Comparison of ENCODE assay signal across 9 mouse cellular contexts in genomic region chr7:45632499-45632898, GRCm38 (mm10). TPM values are rescaled to one million over a fixed set of nuclear protein-coding genes. Genes with fewer than 3 reads are reported as not detected.
DNase-seq lines count a peak whose midpoint lies in the region; ATAC-seq and TF ChIP-seq lines count a peak whose summit lies in the region.
"Had no signal": no experiment of that assay in that cellular context is flagged by ENCODE, and none has a peak within 500 bp of the region (broad histone marks: within the 10 kb centered on the region; RNA-seq: fewer than 3 reads in every experiment).

No protein-coding gene starts in this region.

- peak overlapping the region; percentile 35 for H3K4me2 ChIP-seq in hindbrain, postnatal 0 days (ENCODE audit: low read depth, low read length)
- peak overlapping the region; percentile 36 for H3K4me2 ChIP-seq in midbrain, embryonic 11.5 days

- H3K9me3 ChIP-seq in ES-E14 (ENCODE audit: control insufficient read depth, insufficient read depth, low read depth, low read length): no peaks in the 10 kb centered on the region
- no peaks in the 10 kb centered on the region for H3K9me3 ChIP-seq in hindbrain, postnatal 0 days (ENCODE audit: low read length)
- H3K9me3 ChIP-seq in midbrain, embryonic 11.5 days (ENCODE audit: control insufficient read depth, low read length): no peaks in the 10 kb centered on the region

- no peaks in the 10 kb centered on the region for H3K27me3 ChIP-seq in hindbrain, postnatal 0 days (ENCODE audit: insufficient read depth, low read length)
- H3K27me3 ChIP-seq in midbrain, embryonic 11.5 days (ENCODE audit: control insufficient read depth, insufficient read depth, low read length): peaks cover 19% of the 10 kb centered on the region

- no peak for TF ChIP-seq POLR2A in embryonic fibroblast, embryonic 13.5 days (IDR thresholded peaks at IDR 0.05; ENCODE audit: low read depth, low read length)

- 23% methylated on average over 35 of the region's 35 CpGs for whole genome bisulfite sequencing in hindbrain, postnatal 0 days
- 12% methylated on average over 35 of the region's 35 CpGs for WGBS in midbrain, embryonic 11.5 days

- peak; percentile 57 for DNase-seq in adrenal gland, postnatal 10 days
- no peak for DNase-seq in adrenal gland, adult 8-10 months
- no peak for DNase-seq in ES-E14 (ENCODE audit: low read depth, low spot score)
- DNase-seq in hindbrain, postnatal 0 days (ENCODE audit: low spot score): peak; percentile 59
- DNase-seq in midbrain, embryonic 11.5 days (ENCODE audit: low spot score, missing footprints): peak; percentile 84
- no peak for DNase-seq in natural killer cell, adult 2 months (ENCODE audit: low spot score in 2 of 2)

- in situ Hi-C loops in ES-E14 (cut with MboI; ENCODE audit: low sequenced_read_pairs in 2 of 2, unreplicated experiment in 2 of 2): no loop called here

- no peak overlapping the region for H3K27ac ChIP-seq in ES-E14 (ENCODE audit: insufficient read depth, low read depth, low read length, poor library complexity, severe bottlenecking)
- H3K27ac ChIP-seq in embryonic fibroblast, embryonic 13.5 days (ENCODE audit: insufficient read depth, low read length): no peak overlapping the region
- no peak overlapping the region for H3K27ac ChIP-seq in hindbrain, postnatal 0 days
- H3K27ac ChIP-seq in midbrain, embryonic 11.5 days (ENCODE audit: low read depth, low read length): no peak overlapping the region
- H3K27ac ChIP-seq: macrophage had no signal

- H3K36me3 ChIP-seq in ES-E14 (ENCODE audit: control insufficient read depth, insufficient read depth, low read length, poor library complexity, severe bottlenecking): no peaks in the 10 kb centered on the region; the same call in 1 of the 2 replicates
- no peaks in the 10 kb centered on the region for H3K36me3 ChIP-seq in hindbrain, postnatal 0 days (ENCODE audit: insufficient read depth, low read length)
- H3K36me3 ChIP-seq in midbrain, embryonic 11.5 days (ENCODE audit: control insufficient read depth, insufficient read depth, low read length): no peaks in the 10 kb centered on the region

- ATAC-seq in hindbrain, postnatal 0 days: no peak
- peak; percentile 26; the same call in 1 of the 2 replicates for ATAC-seq in midbrain, embryonic 11.5 days (ENCODE audit: low FRiP score)
- no peak for ATAC-seq in monocyte, adult 5-6 weeks (replicated peaks; ENCODE audit: insufficient number of reproducible peaks, low FRiP score, low TSS enrichment, poor library complexity, severe bottlenecking)

- peak overlapping the region; percentile 49 to 52; a peak in 3 of 4 replicates for H3K4me3 ChIP-seq in ES-E14 (ENCODE audit: insufficient read depth in 1 of 2, low read depth in 1 of 2, low read length in 2 of 2, poor library complexity in 1 of 2, severe bottlenecking in 1 of 2)
- no peak overlapping the region for H3K4me3 ChIP-seq in embryonic fibroblast, embryonic 13.5 days (ENCODE audit: insufficient read depth, low read length)
- H3K4me3 ChIP-seq in hindbrain, postnatal 0 days (ENCODE audit: low read length): peak overlapping the region; percentile 0; the same call in 1 of the 2 replicates
- peak overlapping the region; percentile 17; the same call in 1 of the 2 replicates for H3K4me3 ChIP-seq in midbrain, embryonic 11.5 days (ENCODE audit: low read depth, low read length)

- 0 out of 2 replicates have a peak, but pooled peaks have one; percentile 5 for TF ChIP-seq CTCF in embryonic fibroblast, embryonic 13.5 days (IDR thresholded peaks at IDR 0.05; ENCODE audit: borderline replicate concordance, insufficient read depth, low read length)
- peak; percentile 51 for TF ChIP-seq CTCF in hindbrain, postnatal 0 days (IDR thresholded peaks at IDR 0.05; ENCODE audit: low read depth)

- peaks cover 1 to 7% of the 10 kb centered on the region in 2 experiments; a peak in 2 of 4 replicates for H3K4me1 ChIP-seq in ES-E14 (ENCODE audit: control insufficient read depth in 2 of 2, insufficient read depth in 2 of 2, low read length in 2 of 2, poor library complexity in 1 of 2)
- no peaks in the 10 kb centered on the region for H3K4me1 ChIP-seq in embryonic fibroblast, embryonic 13.5 days (ENCODE audit: control insufficient read depth, insufficient read depth, low read length)
- peaks cover 5% of the 10 kb centered on the region; the same call in 1 of the 2 replicates for H3K4me1 ChIP-seq in hindbrain, postnatal 0 days (ENCODE audit: insufficient read depth, low read length)
- H3K4me1 ChIP-seq in midbrain, embryonic 11.5 days (ENCODE audit: control insufficient read depth, insufficient read depth, low read length): no peaks in the 10 kb centered on the region; the same call in none of the 2 replicates

- H3K9ac ChIP-seq in ES-E14 (ENCODE audit: insufficient read depth, low read depth, low read length, poor library complexity, severe bottlenecking): peak overlapping the region; percentile 64
- 0 out of 2 replicates have a peak overlapping the region, but pooled peaks have one; percentile 4 for H3K9ac ChIP-seq in hindbrain, postnatal 0 days (replicated peaks; ENCODE audit: low read length)
- H3K9ac ChIP-seq in midbrain, embryonic 11.5 days (ENCODE audit: low read length): peak overlapping the region; percentile 43

TF ChIP-seq in ES-E14, 5 proteins besides CTCF, POLR2A, EP300 and RAD21:
- TF ChIP-seq ZNF384 (IDR thresholded peaks at IDR 0.05; ENCODE audit: low read depth, low read length): no peak
- TF ChIP-seq CHD2 (IDR thresholded peaks at IDR 0.05; ENCODE audit: low read depth, low read length): no peak
- no peak for TF ChIP-seq HCFC1 (IDR thresholded peaks at IDR 0.05; ENCODE audit: borderline replicate concordance, insufficient read depth, low read length)
- TF ChIP-seq ZC3H11A (IDR thresholded peaks at IDR 0.05; ENCODE audit: borderline replicate concordance, low read depth, low read length): no peak
- no peak for TF ChIP-seq MAFK (IDR thresholded peaks at IDR 0.05; ENCODE audit: insufficient read depth, low read depth, low read length)

RNA-seq across cellular contexts. Expression of gene Rasip1, which starts 5.2 kb away (rescaled TPM):
- total RNA-seq in adrenal gland, postnatal 10 days (2021): 10 to 100 TPM; 35.6 to 37.9 TPM
- total RNA-seq in adrenal gland, adult 8-10 months (2022): 10 to 100 TPM; 15.5 to 30.2 (median 21.4) TPM
- 5.3 and 8.6 TPM in 2 replicates for total RNA-seq in ES-E14 (2012; rRNA removed)
- polyA plus RNA-seq in embryonic fibroblast, embryonic 13.5 days (2011; ENCODE audit: insufficient read length, low read depth, missing spikeins): 0.15 and 0.37 TPM in 2 replicates
- total RNA-seq in hindbrain, postnatal 0 days (2014; rRNA removed): 36.4 and 39.8 TPM in 2 replicates
- 18.7 TPM in 2 replicates for polyA plus RNA-seq in hindbrain, postnatal 0 days (2015; fragmentation: Nextera tagmentation; extraction: Ambion mirVana)
- 4.0 and 4.7 TPM in 2 replicates for polyA plus RNA-seq in midbrain, embryonic 11.5 days (2014; fragmentation: Nextera tagmentation; extraction: Ambion mirVana)
- 0.11 to 0.48 TPM in 2 of 3 replicates, not detected in the other for total RNA-seq in monocyte, adult 5-6 weeks (2017)

RNA-seq across cellular contexts. Expression of gene Mamstr, which starts 7.3 kb away (rescaled TPM):
- 10 to 100 TPM in 1 of 2 experiments, 1 to 10 TPM in 1; 8.3 to 13.2 TPM for total RNA-seq in adrenal gland, postnatal 10 days (2021)
- total RNA-seq in adrenal gland, adult 8-10 months (2022): 10 to 100 TPM in 1 of 4 experiments, 1 to 10 TPM in 3; 2.4 to 14.9 (median 3.6) TPM
- 0.71 and 0.74 TPM in 2 replicates for total RNA-seq in ES-E14 (2012; rRNA removed)
- polyA plus RNA-seq in embryonic fibroblast, embryonic 13.5 days (2011; ENCODE audit: insufficient read length, low read depth, missing spikeins): 0.70 and 1.8 TPM in 2 replicates
- total RNA-seq in hindbrain, postnatal 0 days (2014; rRNA removed): 3.3 and 3.6 TPM in 2 replicates
- polyA plus RNA-seq in hindbrain, postnatal 0 days (2015; fragmentation: Nextera tagmentation; extraction: Ambion mirVana): 2.9 and 3.9 TPM in 2 replicates
- polyA plus RNA-seq in midbrain, embryonic 11.5 days (2014; fragmentation: Nextera tagmentation; extraction: Ambion mirVana): 1.8 and 2.1 TPM in 2 replicates
- total RNA-seq in monocyte, adult 5-6 weeks (2017): 0.19 TPM in 1 of 3 replicates, not detected in the others
- polyA plus RNA-seq: macrophage had no signal

RNA-seq across cellular contexts. Expression of gene Izumo1, which starts 10.9 kb away (rescaled TPM):
- under 1 TPM; 0.39 to 0.73 TPM for total RNA-seq in adrenal gland, postnatal 10 days (2021)
- under 1 TPM; 0.14 to 0.68 (median 0.38) TPM for total RNA-seq in adrenal gland, adult 8-10 months (2022)
- 0.31 and 0.63 TPM in 2 replicates for total RNA-seq in ES-E14 (2012; rRNA removed)
- not detected in 2 replicates for polyA plus RNA-seq in embryonic fibroblast, embryonic 13.5 days (2011; ENCODE audit: insufficient read length, low read depth, missing spikeins)
- total RNA-seq in hindbrain, postnatal 0 days (2014; rRNA removed): 0.10 and 0.54 TPM in 2 replicates
- polyA plus RNA-seq in hindbrain, postnatal 0 days (2015; fragmentation: Nextera tagmentation; extraction: Ambion mirVana): 0.10 TPM in 1 of 2 replicates, not detected in the other
- polyA plus RNA-seq in midbrain, embryonic 11.5 days (2014; fragmentation: Nextera tagmentation; extraction: Ambion mirVana): 0.10 and 0.29 TPM in 2 replicates
- total RNA-seq in monocyte, adult 5-6 weeks (2017): not detected in 3 replicates
- polyA plus RNA-seq: macrophage had no signal

RNA-seq across cellular contexts. Expression of gene Fut1, which starts 15.4 kb away (rescaled TPM):
- under 1 TPM in 1 of 2 experiments, not detected in 1; 0.21 TPM for total RNA-seq in adrenal gland, postnatal 10 days (2021)
- total RNA-seq in adrenal gland, adult 8-10 months (2022): not detected
- 0.49 and 2.5 TPM in 2 replicates for total RNA-seq in ES-E14 (2012; rRNA removed)
- polyA plus RNA-seq in embryonic fibroblast, embryonic 13.5 days (2011; ENCODE audit: insufficient read length, low read depth, missing spikeins): not detected in 2 replicates
- 0.18 TPM in 1 of 2 replicates, not detected in the other for total RNA-seq in hindbrain, postnatal 0 days (2014; rRNA removed)
- polyA plus RNA-seq in hindbrain, postnatal 0 days (2015; fragmentation: Nextera tagmentation; extraction: Ambion mirVana): not detected in 2 replicates
- not detected in 2 replicates for polyA plus RNA-seq in midbrain, embryonic 11.5 days (2014; fragmentation: Nextera tagmentation; extraction: Ambion mirVana)
- not detected in 3 replicates for total RNA-seq in monocyte, adult 5-6 weeks (2017)
- polyA plus RNA-seq: macrophage had no signal

RNA-seq across cellular contexts. Expression of gene Fgf21, which starts 17.2 kb away (rescaled TPM):
- total RNA-seq in adrenal gland, postnatal 10 days (2021): 10 to 100 TPM in 1 of 2 experiments, 1 to 10 TPM in 1; 1.3 to 21.9 TPM
- not detected for total RNA-seq in adrenal gland, adult 8-10 months (2022)
- 0.67 and 1.1 TPM in 2 replicates for total RNA-seq in ES-E14 (2012; rRNA removed)
- polyA plus RNA-seq in embryonic fibroblast, embryonic 13.5 days (2011; ENCODE audit: insufficient read length, low read depth, missing spikeins): 1.4 and 5.2 TPM in 2 replicates
- not detected in 2 replicates for total RNA-seq in hindbrain, postnatal 0 days (2014; rRNA removed)
- polyA plus RNA-seq in hindbrain, postnatal 0 days (2015; fragmentation: Nextera tagmentation; extraction: Ambion mirVana): not detected in 2 replicates
- polyA plus RNA-seq in midbrain, embryonic 11.5 days (2014; fragmentation: Nextera tagmentation; extraction: Ambion mirVana): not detected in 2 replicates
- not detected in 3 replicates for total RNA-seq in monocyte, adult 5-6 weeks (2017)
- polyA plus RNA-seq: macrophage had no signal

Comparison
In these comparisons a context has a peak if more than half of its experiments do, and no peak if none do; other contexts are left out.
1. DNase-seq: peak in adrenal gland, postnatal 10 days (single experiment), hindbrain, postnatal 0 days (single experiment) and midbrain, embryonic 11.5 days (single experiment); none in adrenal gland, adult 8-10 months (single experiment), ES-E14 (single experiment) and natural killer cell, adult 2 months (0 of 2).
2. H3K9ac ChIP-seq: peak in every context shown above with its lines; median percentile 64 in ES-E14; 43 in midbrain, embryonic 11.5 days; 4 in hindbrain, postnatal 0 days.